Mouse (Mus musculus): ENCODE results near the gene Gsta3.

Gene Gsta3

DNA sequence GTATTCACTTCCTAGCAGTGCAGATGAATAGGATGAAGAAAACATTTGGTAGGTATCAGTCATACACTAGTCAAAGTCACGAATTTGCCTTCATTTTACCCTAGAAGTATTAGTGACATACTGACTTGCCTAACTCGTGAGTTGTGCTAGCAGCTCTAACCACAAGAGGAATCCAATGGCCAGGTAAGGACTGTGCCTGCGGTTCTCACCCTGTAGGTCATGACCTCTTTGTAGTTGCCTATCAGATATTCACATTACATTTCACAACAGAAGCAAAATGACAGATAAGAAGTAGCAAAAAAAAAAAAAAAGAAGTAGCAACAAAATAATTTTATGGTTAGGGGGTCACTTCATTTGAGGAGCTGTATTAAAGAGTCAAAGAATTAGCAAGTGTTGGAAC lies 63.8 kb downstream of the Gsta3 start:
- DNase-seq = no peak

DNA sequence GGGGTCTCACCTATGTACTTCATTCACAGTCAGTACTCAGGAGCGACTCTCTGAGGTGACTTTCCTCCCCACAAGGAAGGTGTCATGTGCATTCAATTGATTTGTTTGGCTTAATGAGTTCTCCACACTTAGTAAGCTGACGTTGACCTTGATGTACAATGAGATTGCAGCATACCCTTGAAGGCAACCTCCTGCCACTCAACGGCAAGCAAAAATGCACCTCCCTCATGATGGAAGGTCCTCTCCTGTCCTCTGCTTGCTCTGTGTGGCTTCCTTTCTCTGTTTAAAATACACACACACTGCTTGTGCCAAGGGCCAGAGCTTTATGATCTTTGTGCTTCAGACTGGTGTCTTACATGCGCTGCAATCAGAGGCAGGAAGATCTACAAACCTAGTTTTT lies 64.3 kb downstream of the Gsta3 start:
- no peak for DNase-seq

- DNase-seq = peak; percentile 30
Observed at GRCm38 (mm10) chr1:21305443-21305842, 65.1 kb downstream of the Gsta3 start.

- no peak for DNase-seq
Observed at GRCm38 (mm10) chr1:21314336-21314735, 73.9 kb downstream of the Gsta3 start.

All from lung, postnatal 36 days (tissue).